ENCODE assay signal across 16 mouse cellular contexts in genomic region chr4:55203731-55204710, GRCm38 (mm10).
A peak's percentile ranks its signal among the peaks of the same experiment; 100 is the strongest.
DNase-seq lines count a peak whose midpoint lies in the region; ATAC-seq and TF ChIP-seq lines count a peak whose summit lies in the region.
"Had no signal": no experiment of that assay in that cellular context is flagged by ENCODE, and none has a peak within 500 bp of the region (broad histone marks: within the 10 kb centered on the region; RNA-seq: fewer than 3 reads in every experiment).

No protein-coding gene starts in this region.

- H3K4me2 ChIP-seq in hindbrain, embryonic 12.5 days (replicated peaks): peak overlapping the region; percentile 9; the same call in 1 of the 2 replicates
- H3K4me2 ChIP-seq in hindbrain, embryonic 14.5 days (replicated peaks): no peak overlapping the region
- H3K4me2 ChIP-seq in limb, embryonic 11.5 days (ENCODE audit: low read depth, severe bottlenecking): no peak overlapping the region; the same call in 1 of the 2 replicates
- no peak overlapping the region for H3K4me2 ChIP-seq in intestine, postnatal 0 days (replicated peaks; ENCODE audit: low read depth)
- H3K4me2 ChIP-seq: midbrain, embryonic 12.5 days; neural tube, embryonic 13.5 days had no signal

- no peak for ATAC-seq in hindbrain, embryonic 12.5 days (ENCODE audit: low FRiP score)
- ATAC-seq in hindbrain, embryonic 14.5 days (ENCODE audit: low FRiP score): no peak
- peak; percentile 72; the same call in 1 of the 2 replicates for ATAC-seq in limb, embryonic 11.5 days (ENCODE audit: insufficient number of reproducible peaks, low FRiP score, low TSS enrichment, low read depth)
- no peak for ATAC-seq in intestine, postnatal 0 days

- no peak overlapping the region for H3K4me3 ChIP-seq in hindbrain, embryonic 12.5 days
- H3K4me3 ChIP-seq in hindbrain, embryonic 14.5 days (replicated peaks; ENCODE audit: low read length): no peak overlapping the region
- peak overlapping the region in 1 of 2 experiments; percentile 17; a peak in 2 of 4 replicates for H3K4me3 ChIP-seq in ES-E14 (ENCODE audit: insufficient read depth in 1 of 2, low read depth in 1 of 2, low read length in 2 of 2, poor library complexity in 1 of 2, severe bottlenecking in 1 of 2)
- no peak overlapping the region for H3K4me3 ChIP-seq in limb, embryonic 11.5 days (ENCODE audit: low read depth, low read length)
- no peak overlapping the region for H3K4me3 ChIP-seq in lung, adult 2 months (replicated peaks; ENCODE audit: extremely low read depth, low read depth, low read length)
- H3K4me3 ChIP-seq in intestine, postnatal 0 days (ENCODE audit: low read depth, low read length): no peak overlapping the region
- H3K4me3 ChIP-seq: midbrain, embryonic 12.5 days; neural tube, embryonic 13.5 days had no signal

- in situ Hi-C loops in ES-E14 (cut with MboI; ENCODE audit: low sequenced_read_pairs in 2 of 2, unreplicated experiment in 2 of 2): no loop called here

- H3K9ac ChIP-seq in hindbrain, embryonic 12.5 days: no peak overlapping the region
- no peak overlapping the region for H3K9ac ChIP-seq in hindbrain, embryonic 14.5 days
- peak overlapping the region; percentile 40; the same call in 1 of the 2 replicates for H3K9ac ChIP-seq in ES-E14 (ENCODE audit: insufficient read depth, low read depth, low read length, poor library complexity, severe bottlenecking)
- H3K9ac ChIP-seq in limb, embryonic 11.5 days (ENCODE audit: low read length): no peak overlapping the region
- H3K9ac ChIP-seq in intestine, postnatal 0 days (ENCODE audit: low read depth, low read length): no peak overlapping the region
- H3K9ac ChIP-seq: midbrain, embryonic 12.5 days; neural tube, embryonic 13.5 days had no signal

- TF ChIP-seq CTCF in lung, adult 2 months (IDR thresholded peaks at IDR 0.05; ENCODE audit: insufficient read depth, low read length): no peak
- no peak for TF ChIP-seq CTCF in intestine, postnatal 0 days (IDR thresholded peaks at IDR 0.05; ENCODE audit: low read depth)

- H3K36me3 ChIP-seq in hindbrain, embryonic 12.5 days: no peaks in the 10 kb centered on the region
- H3K36me3 ChIP-seq in hindbrain, embryonic 14.5 days (replicated peaks; ENCODE audit: control insufficient read depth, insufficient read depth): no peaks in the 10 kb centered on the region
- H3K36me3 ChIP-seq in ES-E14 (ENCODE audit: control insufficient read depth, insufficient read depth, low read length, poor library complexity, severe bottlenecking): no peaks in the 10 kb centered on the region
- no peaks in the 10 kb centered on the region for H3K36me3 ChIP-seq in limb, embryonic 11.5 days (ENCODE audit: control insufficient read depth, insufficient read depth, low read length)
- no peaks in the 10 kb centered on the region for H3K36me3 ChIP-seq in intestine, postnatal 0 days (ENCODE audit: control insufficient read depth, insufficient read depth)
- H3K36me3 ChIP-seq: midbrain, embryonic 12.5 days; neural tube, embryonic 13.5 days had no signal

- H3K27me3 ChIP-seq in hindbrain, embryonic 12.5 days: no peaks in the 10 kb centered on the region
- H3K27me3 ChIP-seq in hindbrain, embryonic 14.5 days (ENCODE audit: control insufficient read depth, insufficient read depth, low read length): no peaks in the 10 kb centered on the region
- no peaks in the 10 kb centered on the region for H3K27me3 ChIP-seq in limb, embryonic 11.5 days (ENCODE audit: control insufficient read depth, insufficient read depth, low read length)
- no peaks in the 10 kb centered on the region for H3K27me3 ChIP-seq in intestine, postnatal 0 days (replicated peaks; ENCODE audit: control insufficient read depth, insufficient read depth, low read length)
- H3K27me3 ChIP-seq: CH12.LX; neural tube, embryonic 13.5 days had no signal

- WGBS in hindbrain, embryonic 12.5 days: 37% methylated on average over 20 of the region's 20 CpGs
- 51% methylated on average over 20 of the region's 20 CpGs for WGBS in hindbrain, embryonic 14.5 days
- whole genome bisulfite sequencing in limb, embryonic 11.5 days: 32% methylated on average over 20 of the region's 20 CpGs
- 50% methylated on average over 20 of the region's 20 CpGs for WGBS in lung, adult 2 months
- WGBS in intestine, postnatal 0 days: 57% methylated on average over 20 of the region's 20 CpGs

- no peak for TF ChIP-seq POLR2A in lung, adult 2 months (IDR thresholded peaks at IDR 0.05; ENCODE audit: borderline replicate concordance, extremely low read depth, low read depth, low read length)

- peaks cover 22% of the 10 kb centered on the region for H3K4me1 ChIP-seq in hindbrain, embryonic 12.5 days
- peaks cover 9% of the 10 kb centered on the region for H3K4me1 ChIP-seq in hindbrain, embryonic 14.5 days (replicated peaks; ENCODE audit: control insufficient read depth, insufficient read depth, low read length)
- H3K4me1 ChIP-seq in ES-E14 (ENCODE audit: control insufficient read depth in 2 of 2, insufficient read depth in 2 of 2, low read length in 2 of 2, poor library complexity in 1 of 2): peaks cover 9 to 11% of the 10 kb centered on the region in 2 experiments
- peaks cover 6% of the 10 kb centered on the region; the same call in 1 of the 2 replicates for H3K4me1 ChIP-seq in limb, embryonic 11.5 days (ENCODE audit: control insufficient read depth, insufficient read depth, low read length)
- H3K4me1 ChIP-seq in lung, adult 2 months (ENCODE audit: control insufficient read depth, insufficient read depth, low read length): no peaks in the 10 kb centered on the region
- H3K4me1 ChIP-seq in intestine, postnatal 0 days (replicated peaks; ENCODE audit: control insufficient read depth, insufficient read depth, low read length): no peaks in the 10 kb centered on the region

- no peak for DNase-seq in hindbrain, embryonic 14.5 days (ENCODE audit: low spot score)
- DNase-seq in ES-E14 (ENCODE audit: low read depth, low spot score): no peak
- DNase-seq in embryo, embryonic 10.5 days (ENCODE audit: low spot score): peak; percentile 33
- DNase-seq in limb, embryonic 11.5 days (ENCODE audit: low spot score): peak; percentile 57
- no peak for DNase-seq in lung, adult 2 months
- DNase-seq in thymus, adult 18-20 months: no peak
- DNase-seq: adrenal gland, postnatal 36 days; cerebellum, adult 18-20 months; heart, postnatal 36 days; kidney, adult 2 months; lung, adult 18-20 months had no signal

- no peak overlapping the region for H3K27ac ChIP-seq in hindbrain, embryonic 12.5 days
- no peak overlapping the region for H3K27ac ChIP-seq in hindbrain, embryonic 14.5 days
- H3K27ac ChIP-seq in ES-E14 (ENCODE audit: insufficient read depth, low read depth, low read length, poor library complexity, severe bottlenecking): no peak overlapping the region
- 0 out of 2 replicates have a peak overlapping the region, but pooled peaks have one; percentile 22 for H3K27ac ChIP-seq in limb, embryonic 11.5 days (replicated peaks; ENCODE audit: low read depth, low read length)
- no peak overlapping the region for H3K27ac ChIP-seq in intestine, postnatal 0 days (ENCODE audit: low read depth, low read length)
- H3K27ac ChIP-seq: midbrain, embryonic 12.5 days; neural tube, embryonic 13.5 days had no signal

- H3K9me3 ChIP-seq in hindbrain, embryonic 12.5 days (replicated peaks): no peaks in the 10 kb centered on the region
- no peaks in the 10 kb centered on the region for H3K9me3 ChIP-seq in hindbrain, embryonic 14.5 days (ENCODE audit: control insufficient read depth, low read length)
- no peaks in the 10 kb centered on the region for H3K9me3 ChIP-seq in ES-E14 (ENCODE audit: control insufficient read depth, insufficient read depth, low read depth, low read length)
- H3K9me3 ChIP-seq in limb, embryonic 11.5 days (ENCODE audit: control insufficient read depth, low read length): no peaks in the 10 kb centered on the region
- H3K9me3 ChIP-seq in intestine, postnatal 0 days (ENCODE audit: control insufficient read depth): no peaks in the 10 kb centered on the region
- H3K9me3 ChIP-seq: midbrain, embryonic 12.5 days; neural tube, embryonic 13.5 days had no signal

TF ChIP-seq in ES-E14, 5 proteins besides CTCF, POLR2A, EP300 and RAD21:
- no peak for TF ChIP-seq ZC3H11A (IDR thresholded peaks at IDR 0.05; ENCODE audit: borderline replicate concordance, low read depth, low read length)

Comparison
In these comparisons a context has a peak if more than half of its experiments do, and no peak if none do; other contexts are left out.
1. DNase-seq: peak in embryo, embryonic 10.5 days (single experiment) and limb, embryonic 11.5 days (single experiment); none in hindbrain, embryonic 14.5 days (single experiment), ES-E14 (single experiment), lung, adult 2 months (single experiment) and thymus, adult 18-20 months (0 of 2).